Mouse (Mus musculus) liver, embryonic 12.5 days (tissue): ENCODE measurements around the gene Ppm1g. TPM values are rescaled to one million over a fixed set of nuclear protein-coding genes. Genes with fewer than 3 reads are reported as not detected.

ENCODE experiments used
- ATAC-seq: fragments of 200-750 bp; cut with Nextera tagmentation; 2 replicates; pipeline ENCODE4 v1.8.0; 2017; ENCODE audit warnings: moderate number of reproducible peaks, mild to moderate bottlenecking, moderate library complexity
- H3K27ac ChIP-seq: fragments of 300-500 bp; sonication (generic); 2 replicates; pipeline ENCODE4 v1.5.1; 2016; ENCODE audit warnings: mild to moderate bottlenecking
- H3K27me3 ChIP-seq: fragments of 300-500 bp; sonication (generic); replicated peaks from 2 replicates; pipeline ENCODE4 v1.6.1; 2016; ENCODE audit warnings: mild to moderate bottlenecking, moderate library complexity
- H3K36me3 ChIP-seq: fragments of 300-500 bp; sonication (generic); 2 replicates; pipeline ENCODE4 v1.6.1; 2016; ENCODE audit warnings: mild to moderate bottlenecking, moderate library complexity
- H3K4me1 ChIP-seq: fragments of 300-500 bp; sonication (generic); 2 replicates; pipeline ENCODE4 v1.6.1; 2016
- H3K4me2 ChIP-seq: fragments of 300-500 bp; sonication (generic); 2 replicates; pipeline ENCODE4 v1.6.1; 2016; ENCODE audit warnings: mild to moderate bottlenecking, moderate library complexity
- H3K4me3 ChIP-seq: fragments of 300-500 bp; sonication (generic); 2 replicates; pipeline ENCODE4 v1.5.1; 2016; ENCODE audit warnings: mild to moderate bottlenecking, moderate library complexity
- H3K9ac ChIP-seq: fragments of 300-500 bp; sonication (generic); 2 replicates; pipeline ENCODE4 v1.6.1; 2016; ENCODE audit warnings: mild to moderate bottlenecking, moderate library complexity
- H3K9me3 ChIP-seq: fragments of 300-500 bp; sonication (generic); replicated peaks from 2 replicates; pipeline ENCODE4 v1.6.1; 2016; ENCODE audit warnings: mild to moderate bottlenecking, moderate library complexity
- WGBS: fragments of 180-500 bp; shearing (Covaris S2); methylation state at CpG from one replicate; pipeline ENCODE4 v1.1.7; 2016; ENCODE audit not compliant: insufficient replicate concordance; 5-methylcytosine and 5-hydroxymethylcytosine counted together
- polyA plus RNA-seq: library from polyadenylated mRNA; unstranded; fragments of >200 nt; fragmentation: Nextera tagmentation; extraction: Ambion mirVana; gene quantifications from 2 replicates; pipeline ENCODE4 v1.2.1, GENCODE M21; 2016

The Ppm1g gene
- polyA plus RNA-seq, 1 experiment from 2014 or later = 204 TPM

DNA sequence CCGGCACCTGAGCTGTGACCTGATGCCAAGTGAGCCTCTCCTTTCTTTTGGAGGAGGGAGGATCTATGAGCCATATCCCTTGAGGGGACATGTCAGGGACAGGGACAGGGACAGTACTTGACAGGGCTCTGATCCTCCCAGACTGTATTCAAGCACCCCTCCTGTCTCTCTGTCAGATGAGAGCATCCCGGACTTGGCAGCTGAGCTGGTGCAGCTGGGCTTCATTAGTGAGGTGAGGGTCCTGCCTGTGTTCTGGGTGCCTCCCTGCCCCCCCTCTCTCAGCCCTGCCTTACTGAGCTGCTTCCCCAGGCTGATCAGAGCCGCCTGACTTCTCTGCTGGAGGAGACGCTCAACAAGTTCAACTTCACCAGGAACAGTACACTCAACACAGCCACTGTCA lies 30.2 kb upstream of the Ppm1g start:
- H3K4me3 ChIP-seq = no peak overlapping the region
- peaks cover 27% of the 10 kb centered on the region for H3K4me1 ChIP-seq
- H3K9me3 ChIP-seq = no peaks in the 10 kb centered on the region
- peak overlapping the region; percentile 65; the same call in 1 of the 2 replicates for H3K4me2 ChIP-seq
- no peak overlapping the region for H3K9ac ChIP-seq
- peaks cover 88% of the 10 kb centered on the region for H3K36me3 ChIP-seq
- H3K27ac ChIP-seq = no peak overlapping the region
- WGBS = 75% methylated on average over 4 of the region's 4 CpGs
- H3K27me3 ChIP-seq = no peaks in the 10 kb centered on the region
- no peak for ATAC-seq

DNA sequence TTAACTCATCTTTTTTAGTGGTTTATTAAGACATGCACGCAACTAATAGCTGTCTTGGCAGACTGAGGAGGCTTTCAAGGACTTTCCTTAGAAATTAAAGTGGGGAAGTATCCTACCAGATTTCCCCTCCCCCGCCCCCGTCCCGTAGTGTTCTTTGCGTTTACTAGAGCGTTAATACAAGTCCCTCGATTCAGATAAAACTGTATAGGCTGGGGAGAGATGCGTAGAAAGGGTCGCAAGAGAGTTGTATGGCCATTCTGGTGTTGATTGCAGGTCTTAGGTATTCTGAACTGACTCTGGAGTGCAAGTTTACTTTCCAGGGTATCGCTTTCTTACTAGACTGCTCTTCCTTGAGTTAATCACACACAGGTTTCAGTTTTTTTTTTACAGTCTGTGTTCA lies 21.7 kb upstream of the Ppm1g start:
- Histone ChIP-seq H3K9ac (peak overlapping the region; percentile 97), H3K4me1 (peaks cover 15% of the 10 kb centered on the region), H3K4me3 (peak overlapping the region; percentile 100), H3K4me2 (peak overlapping the region; percentile 84), H3K36me3 (peaks cover 36% of the 10 kb centered on the region), H3K27me3 (no peaks in the 10 kb centered on the region), H3K9me3 (no peaks in the 10 kb centered on the region), H3K27ac (peak overlapping the region; percentile 96; the same call in 1 of the 2 replicates)
- WGBS = 25% methylated on average over 10 of the region's 10 CpGs
- ATAC-seq = no peak

DNA sequence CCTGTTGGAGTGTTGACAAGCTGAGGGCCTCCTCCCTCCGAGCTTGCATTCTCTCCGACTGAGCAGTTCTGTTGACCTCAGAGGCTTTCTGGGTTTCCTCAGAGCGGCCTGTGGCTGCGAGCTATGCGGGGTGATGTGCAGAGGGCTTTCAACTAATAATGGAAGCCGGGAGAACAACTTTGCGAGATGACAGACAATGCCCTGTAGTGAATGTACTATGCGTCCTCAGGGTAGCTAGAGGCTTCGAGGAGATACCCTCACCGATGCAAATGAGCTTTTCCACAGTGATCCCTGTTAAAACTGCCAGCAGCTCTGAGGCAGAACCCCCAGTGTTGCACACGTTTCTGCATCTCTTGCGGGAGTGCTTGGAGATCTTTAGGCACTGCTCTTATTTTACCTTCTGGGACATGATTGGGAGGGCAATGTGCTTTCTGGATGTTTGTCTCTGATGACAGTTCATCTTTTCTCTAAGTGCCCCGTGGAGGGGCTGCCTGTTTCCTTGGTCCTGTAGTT lies 21.1 kb upstream of the Ppm1g start:
- Histone ChIP-seq H3K4me3 (peak overlapping the region; percentile 100), H3K4me1 (peaks cover 15% of the 10 kb centered on the region), H3K4me2 (peak overlapping the region; percentile 84), H3K27me3 (no peaks in the 10 kb centered on the region), H3K27ac (peak overlapping the region; percentile 96), H3K9me3 (no peaks in the 10 kb centered on the region), H3K36me3 (peaks cover 30% of the 10 kb centered on the region), H3K9ac (peak overlapping the region; percentile 97)
- WGBS = under 1% methylated on average over 13 of the region's 13 CpGs
- 0 out of 2 replicates have a peak, but pooled peaks have one; percentile 2 for ATAC-seq

DNA sequence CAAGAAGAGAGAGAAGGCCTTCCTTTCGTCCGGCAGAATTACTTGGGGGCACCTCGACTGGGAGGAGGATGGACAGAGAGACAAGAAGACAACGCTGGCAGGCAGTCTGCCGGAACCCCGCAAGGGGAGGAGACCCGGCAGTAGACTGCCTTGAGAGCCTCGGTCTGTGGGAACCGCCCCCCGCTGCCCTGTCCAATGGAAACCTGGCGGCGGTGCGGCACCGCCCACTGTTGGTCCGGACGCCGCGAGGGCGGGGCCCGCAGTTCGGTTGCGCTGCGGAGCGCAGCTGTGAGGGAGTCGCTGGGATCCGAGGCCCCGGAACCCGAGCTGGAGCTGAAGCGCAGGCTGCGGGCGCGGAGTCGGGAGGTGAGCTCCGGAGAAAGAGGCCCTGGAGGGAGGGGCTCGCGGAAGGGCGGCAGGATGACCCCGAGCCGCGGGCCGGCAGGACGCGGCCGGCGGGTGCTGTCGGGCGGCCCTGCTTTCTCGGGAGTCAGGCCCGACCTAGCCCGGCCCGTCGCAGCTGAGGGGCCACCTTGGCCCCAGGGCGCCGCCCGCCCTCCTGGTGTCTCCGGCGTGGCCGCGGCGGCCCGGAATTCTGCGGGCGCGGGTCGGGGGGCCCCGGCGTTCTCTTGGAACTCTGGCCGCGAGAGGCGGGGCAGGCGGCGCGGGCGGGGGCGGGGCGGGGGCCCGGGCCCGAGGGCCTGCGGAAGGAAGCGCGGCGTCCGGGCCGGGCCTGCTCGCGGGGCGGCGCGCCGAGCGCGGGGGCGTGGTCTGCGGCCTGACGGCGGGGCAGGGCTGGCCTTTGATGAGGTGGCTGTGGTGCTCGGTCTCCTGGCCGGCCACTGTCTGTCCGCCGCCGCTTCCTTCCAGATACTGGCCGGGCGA lies 20.4 kb upstream of the Ppm1g start, which contains the start of the genes Nrbp1 and Gm9970:
Gene Nrbp1, plus strand, starts transcription at position 228 of the 885 bp plus-strand sequence.
Gene Gm9970, minus strand, starts transcription at position 596 of the 885 bp plus-strand sequence.
- ATAC-seq = peak; percentile 94
- peak within 1 kb of the TSS; percentile 97 for H3K9ac ChIP-seq
- under 1% methylated on average over 94 of the region's 103 CpGs for WGBS

DNA sequence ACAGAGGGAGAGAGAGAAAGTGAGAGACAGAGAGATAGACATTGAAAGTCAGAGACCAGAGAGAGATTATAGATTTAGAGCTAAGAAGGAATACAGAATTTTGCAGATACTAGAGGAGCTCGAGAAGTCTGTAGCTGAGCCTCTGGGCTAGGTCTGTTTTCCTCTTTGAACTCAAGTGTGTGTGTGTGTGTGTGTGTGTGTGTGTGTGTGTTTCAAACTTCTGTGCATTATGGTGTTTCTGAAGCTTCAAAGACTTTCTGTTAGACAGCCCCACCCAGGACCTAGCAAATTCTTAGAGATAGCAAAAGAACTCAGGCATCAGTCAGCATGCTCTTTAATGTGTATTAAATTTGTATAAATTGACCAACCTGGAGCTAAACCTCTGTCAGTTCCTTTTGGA lies 6.2 kb upstream of the Ppm1g start:
- Histone ChIP-seq H3K4me1 (peaks cover 2% of the 10 kb centered on the region; the same call in 1 of the 2 replicates), H3K27ac (no peak overlapping the region), H3K4me2 (no peak overlapping the region), H3K4me3 (no peak overlapping the region), H3K9ac (no peak overlapping the region), H3K27me3 (no peaks in the 10 kb centered on the region), H3K36me3 (no peaks in the 10 kb centered on the region), H3K9me3 (no peaks in the 10 kb centered on the region)
- WGBS = 61% methylated on average over 1 of the region's 1 CpGs
- ATAC-seq = no peak

More for the DNA sequence above, 20.4 kb upstream of the Ppm1g start, which contains the start of the genes Nrbp1 and Gm9970:
- peaks cover 15% of the 10 kb centered on the region for H3K4me1 ChIP-seq
- H3K9me3 ChIP-seq = no peaks in the 10 kb centered on the region
- peak within 1 kb of the TSS; percentile 84 for H3K4me2 ChIP-seq
- peaks cover 23% of the 10 kb centered on the region for H3K36me3 ChIP-seq
- peak within 1 kb of the TSS; percentile 100 for H3K4me3 ChIP-seq
- no peaks in the 10 kb centered on the region for H3K27me3 ChIP-seq
- H3K27ac ChIP-seq = peak within 1 kb of the TSS; percentile 96

DNA sequence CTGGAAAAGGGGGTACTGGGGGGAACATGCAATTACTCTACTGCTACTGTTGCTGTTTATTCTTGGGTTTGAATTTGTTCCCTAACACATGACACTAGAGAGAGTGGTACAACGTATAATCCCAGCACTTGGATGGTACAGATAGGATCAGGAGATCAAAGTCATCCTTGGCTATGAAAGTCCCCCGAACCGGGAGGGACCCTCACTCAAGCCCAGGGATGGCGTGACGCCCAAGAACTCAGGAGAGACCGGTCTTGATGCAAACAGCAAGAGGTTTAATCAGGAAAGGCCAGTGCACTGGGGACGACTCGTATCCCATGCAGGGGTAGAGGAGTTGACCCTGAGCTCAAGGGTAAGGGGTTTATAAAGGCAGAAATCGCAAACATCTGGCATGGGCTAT lies 2.2 kb upstream of the Ppm1g start:
- peaks cover 27% of the 10 kb centered on the region for H3K4me1 ChIP-seq
- H3K27me3 ChIP-seq = no peaks in the 10 kb centered on the region
- no peak for ATAC-seq
- H3K4me2 ChIP-seq = no peak overlapping the region
- H3K9me3 ChIP-seq = no peaks in the 10 kb centered on the region
- no peak overlapping the region for H3K4me3 ChIP-seq
- no peak overlapping the region for H3K9ac ChIP-seq
- no peaks in the 10 kb centered on the region for H3K36me3 ChIP-seq
- no peak overlapping the region for H3K27ac ChIP-seq
- 87% methylated on average over 9 of the region's 9 CpGs for WGBS

DNA sequence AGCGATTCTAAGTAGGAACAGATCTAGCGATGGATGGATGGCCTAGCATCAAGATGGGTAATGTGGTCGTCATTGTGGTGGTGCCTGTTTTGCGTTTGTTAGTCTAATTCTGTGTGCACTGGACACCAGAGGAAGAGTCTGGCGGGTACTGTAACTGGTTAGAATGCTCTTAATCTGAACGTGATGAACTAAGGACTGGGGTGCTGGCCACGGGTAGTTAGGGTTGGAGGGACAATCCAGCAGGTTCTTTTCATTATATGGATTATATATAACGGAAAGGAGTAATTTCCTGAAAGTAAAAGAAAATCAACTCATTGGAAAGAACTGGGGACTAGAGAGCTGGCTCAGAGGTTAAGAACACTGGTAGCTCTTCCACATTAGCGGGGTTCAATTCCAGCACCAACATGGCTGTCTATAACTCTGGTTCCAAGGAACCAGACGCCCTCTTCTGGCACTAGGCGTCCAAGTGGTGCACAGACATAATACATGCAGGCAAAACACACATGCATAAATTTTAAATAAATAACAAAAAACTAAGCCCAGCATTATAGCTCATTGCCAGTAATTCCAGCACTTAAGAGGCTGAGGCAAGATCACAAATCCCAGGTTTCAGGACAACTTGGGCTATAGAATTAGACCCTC lies 938 bp upstream of the Ppm1g start:
- peaks cover 39% of the 10 kb centered on the region for H3K4me1 ChIP-seq
- no peak for ATAC-seq
- H3K27me3 ChIP-seq = no peaks in the 10 kb centered on the region
- 12% methylated on average over 11 of the region's 11 CpGs for WGBS
- peak overlapping the region; percentile 99 for H3K4me3 ChIP-seq
- H3K27ac ChIP-seq = peak overlapping the region; percentile 86
- H3K9me3 ChIP-seq = no peaks in the 10 kb centered on the region
- H3K4me2 ChIP-seq = peak overlapping the region; percentile 91
- H3K9ac ChIP-seq = peak overlapping the region; percentile 99
- peaks cover 2% of the 10 kb centered on the region for H3K36me3 ChIP-seq

DNA sequence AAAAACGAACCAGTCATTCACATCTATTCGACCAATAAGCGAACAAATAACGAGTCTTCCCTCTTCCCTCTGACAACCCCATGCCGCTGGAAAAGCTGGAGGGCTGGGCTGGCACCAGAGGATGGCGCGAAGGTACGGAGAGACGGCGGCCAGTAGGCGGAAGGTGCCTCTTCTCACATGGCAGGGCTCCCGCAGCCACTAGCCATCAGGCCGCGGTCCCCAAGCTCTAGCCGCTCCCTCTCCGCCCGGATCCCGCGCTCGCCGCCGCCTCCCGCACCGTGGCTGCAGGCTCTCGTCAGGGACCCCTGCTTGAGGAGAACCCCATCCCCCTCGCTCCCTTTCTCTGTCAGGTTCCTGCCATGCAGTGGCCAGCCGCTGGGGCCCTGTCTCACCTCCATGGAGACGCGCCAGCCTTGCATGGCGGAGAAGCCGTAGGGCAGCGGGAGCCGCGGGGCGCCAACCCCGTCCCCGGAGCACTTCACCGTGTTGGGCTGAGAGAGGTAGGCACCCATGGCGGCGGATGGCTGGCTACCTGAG lies 508 bp downstream of the Ppm1g start:
- peak overlapping the region; percentile 91 for H3K4me2 ChIP-seq
- peaks cover 52% of the 10 kb centered on the region for H3K4me1 ChIP-seq
- H3K27ac ChIP-seq = peak overlapping the region; percentile 96
- no peaks in the 10 kb centered on the region for H3K9me3 ChIP-seq
- under 1% methylated on average over 40 of the region's 40 CpGs for WGBS
- no peaks in the 10 kb centered on the region for H3K27me3 ChIP-seq
- peak; percentile 48 for ATAC-seq
- peak overlapping the region; percentile 99 for H3K9ac ChIP-seq
- H3K4me3 ChIP-seq = peak overlapping the region; percentile 99
- H3K36me3 ChIP-seq = peaks cover 10% of the 10 kb centered on the region

DNA sequence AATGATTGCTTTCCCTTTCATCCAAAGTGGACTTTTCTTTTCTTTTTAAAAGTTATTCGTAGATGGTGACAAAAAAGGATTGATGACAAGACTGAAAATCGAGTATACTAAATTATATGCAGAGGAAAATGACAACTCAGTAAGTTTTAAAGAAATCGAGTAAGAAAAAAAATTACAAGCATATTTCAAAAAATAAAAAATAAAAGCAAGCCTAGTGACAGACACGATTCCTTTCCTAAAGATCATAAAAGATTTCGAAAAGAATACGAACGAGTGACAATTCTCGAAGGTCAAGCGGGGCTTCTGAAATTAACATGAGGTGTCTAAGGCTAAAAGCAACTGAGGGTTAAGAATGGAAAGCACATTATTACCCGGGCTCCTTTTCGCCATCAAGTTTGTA lies 1.0 kb downstream of the Ppm1g start:
- Histone ChIP-seq H3K36me3 (peaks cover 11% of the 10 kb centered on the region), H3K27me3 (no peaks in the 10 kb centered on the region), H3K9me3 (no peaks in the 10 kb centered on the region), H3K4me1 (peaks cover 57% of the 10 kb centered on the region), H3K4me2 (peak overlapping the region; percentile 91), H3K9ac (peak overlapping the region; percentile 99), H3K4me3 (peak overlapping the region; percentile 99), H3K27ac (peak overlapping the region; percentile 96)
- WGBS = 1% methylated on average over 11 of the region's 11 CpGs
- ATAC-seq = no peak

DNA sequence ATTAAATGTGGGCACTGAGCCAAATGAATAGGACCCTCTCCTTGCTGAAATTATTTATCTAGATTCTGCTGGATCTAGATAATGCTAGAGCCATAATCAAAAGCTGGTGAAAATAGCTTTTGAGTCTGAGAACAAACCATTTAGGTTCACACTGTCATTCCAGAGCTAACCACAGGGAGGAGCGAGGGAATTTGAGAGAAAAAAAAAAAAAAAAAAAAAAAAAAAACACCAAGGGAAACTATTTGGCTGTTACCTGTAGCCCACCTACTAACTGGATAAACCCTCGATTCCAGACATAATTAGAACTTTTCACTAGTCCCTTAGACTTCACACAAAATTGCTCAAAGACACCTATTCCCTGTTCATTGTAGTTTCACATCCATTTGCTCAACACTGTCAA lies 1.4 kb downstream of the Ppm1g start:
- Histone ChIP-seq H3K27ac (peak overlapping the region; percentile 96), H3K9me3 (no peaks in the 10 kb centered on the region), H3K27me3 (no peaks in the 10 kb centered on the region), H3K4me3 (peak overlapping the region; percentile 99), H3K36me3 (peaks cover 15% of the 10 kb centered on the region), H3K9ac (peak overlapping the region; percentile 99), H3K4me1 (peaks cover 61% of the 10 kb centered on the region), H3K4me2 (peak overlapping the region; percentile 91)
- 2% methylated on average over 2 of the region's 2 CpGs for WGBS
- ATAC-seq = no peak

DNA sequence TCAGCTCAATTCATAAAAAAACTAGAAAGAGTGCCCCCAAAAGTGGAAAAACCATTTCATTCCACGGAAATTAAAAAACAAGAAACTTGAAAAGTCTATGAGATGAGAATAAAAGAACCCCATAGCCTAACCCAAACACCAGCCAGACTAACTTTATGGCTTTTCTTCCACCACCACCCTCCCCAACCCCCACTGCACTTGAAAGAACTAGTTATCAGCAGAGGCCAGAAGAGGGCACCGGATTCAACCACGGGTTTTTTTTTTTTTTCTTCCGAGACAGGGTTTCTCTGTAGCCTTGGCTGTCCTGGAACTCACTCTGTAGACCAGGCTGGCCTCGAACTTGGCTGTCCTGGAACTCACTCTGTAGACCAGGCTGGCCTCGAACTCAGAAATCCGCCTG lies 2.2 kb downstream of the Ppm1g start:
- Histone ChIP-seq H3K9me3 (no peaks in the 10 kb centered on the region), H3K4me3 (peak overlapping the region; percentile 99), H3K36me3 (peaks cover 19% of the 10 kb centered on the region), H3K4me1 (peaks cover 61% of the 10 kb centered on the region), H3K9ac (peak overlapping the region; percentile 64), H3K27me3 (no peaks in the 10 kb centered on the region), H3K27ac (peak overlapping the region; percentile 96), H3K4me2 (peak overlapping the region; percentile 91)
- 19% methylated on average over 7 of the region's 7 CpGs for WGBS
- ATAC-seq = peak; percentile 55
